Mouse (Mus musculus): ENCODE data around the gene Gm47985.

Gene Gm47985

DNA sequence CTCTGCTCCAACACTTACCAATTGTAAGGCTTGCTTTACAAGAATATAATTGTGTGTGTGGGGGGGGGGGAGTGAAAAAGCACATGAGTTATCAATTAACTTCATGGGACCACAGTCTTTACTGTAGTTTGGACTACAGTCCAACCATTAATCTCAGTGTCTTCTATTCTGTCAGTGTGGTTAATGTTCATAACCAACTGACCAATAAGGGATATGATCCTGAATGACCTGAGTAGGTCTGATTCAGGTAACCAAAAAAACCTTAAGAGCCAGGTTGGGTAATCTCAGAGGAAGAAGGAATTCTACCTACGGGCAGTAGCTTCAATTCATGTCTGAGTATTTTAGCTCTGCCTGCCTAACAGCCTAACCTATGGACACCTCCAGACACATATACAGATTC is 42.2 kb downstream of the Gm47985 start:
- no peak for DNase-seq

DNA sequence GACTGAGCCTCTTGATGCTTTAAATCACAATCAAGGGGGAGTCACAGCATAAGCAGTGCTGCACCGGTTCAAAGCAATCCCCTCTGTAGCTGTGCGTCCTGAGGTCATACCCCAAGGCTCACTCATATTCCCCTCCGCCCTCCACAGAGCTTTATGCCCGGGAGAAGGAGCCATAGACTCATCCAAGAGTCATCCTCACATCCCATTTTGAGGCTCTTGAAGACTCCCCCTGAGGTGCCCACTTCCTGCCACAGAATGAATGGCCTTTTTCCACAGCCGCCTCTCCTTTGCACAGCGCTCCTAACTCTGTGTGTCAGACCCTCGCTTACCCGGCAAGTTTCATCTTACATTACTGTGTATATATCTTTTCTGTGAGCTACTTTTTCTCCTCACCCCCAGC is 45.2 kb downstream of the Gm47985 start:
- DNase-seq: no peak

DNA sequence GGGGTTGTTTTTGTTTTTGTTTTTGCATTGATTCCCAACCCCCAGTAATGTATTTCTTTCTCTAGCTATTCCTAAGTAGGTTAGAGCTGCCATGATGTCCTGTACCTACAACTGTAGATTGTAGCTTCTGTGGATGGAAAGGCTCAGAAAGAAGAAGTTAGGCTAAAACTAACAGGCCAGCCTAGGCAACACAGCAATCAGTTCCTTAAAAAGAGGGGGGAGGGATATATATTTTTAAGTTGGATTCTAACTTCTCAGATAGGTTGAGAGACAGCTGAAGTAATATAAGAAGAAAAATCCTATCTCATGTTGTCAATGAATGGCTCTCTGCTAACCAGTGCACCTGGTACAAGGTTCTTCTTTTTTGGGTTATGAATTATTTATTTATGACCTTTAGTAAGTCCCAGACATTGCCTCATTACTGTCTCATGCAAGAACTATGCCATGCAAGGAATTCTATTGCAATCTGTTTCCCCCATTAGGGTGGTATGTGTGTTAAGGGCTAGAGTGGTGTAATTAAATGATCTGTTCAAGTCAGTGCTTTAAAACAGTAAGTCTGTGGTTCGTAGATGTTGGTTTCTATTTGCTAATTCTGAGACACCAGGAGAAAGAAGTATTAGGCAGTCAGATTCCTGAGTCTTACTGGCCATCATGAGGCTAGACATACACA is 46.1 kb downstream of the Gm47985 start:
- no peak for DNase-seq

DNA sequence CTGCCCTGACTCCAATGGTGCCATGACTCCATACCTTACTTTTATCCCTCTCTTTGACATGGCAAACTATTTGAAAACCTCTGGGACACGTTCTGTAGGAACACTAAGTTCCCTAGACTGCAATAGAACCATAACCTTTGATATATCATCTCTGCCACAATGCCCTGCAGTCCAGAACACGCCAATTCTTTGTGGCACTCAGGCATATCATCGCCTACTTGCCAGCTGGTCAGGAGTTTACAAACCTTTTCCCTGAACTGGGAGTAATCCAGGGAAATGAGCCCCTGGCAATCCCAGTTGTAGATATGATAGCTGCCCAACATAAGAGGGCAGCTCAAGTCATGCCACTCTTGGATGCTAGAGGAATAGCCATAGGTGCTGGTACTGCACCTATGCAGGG is 50.0 kb downstream of the Gm47985 start:
- no peak for DNase-seq

DNA sequence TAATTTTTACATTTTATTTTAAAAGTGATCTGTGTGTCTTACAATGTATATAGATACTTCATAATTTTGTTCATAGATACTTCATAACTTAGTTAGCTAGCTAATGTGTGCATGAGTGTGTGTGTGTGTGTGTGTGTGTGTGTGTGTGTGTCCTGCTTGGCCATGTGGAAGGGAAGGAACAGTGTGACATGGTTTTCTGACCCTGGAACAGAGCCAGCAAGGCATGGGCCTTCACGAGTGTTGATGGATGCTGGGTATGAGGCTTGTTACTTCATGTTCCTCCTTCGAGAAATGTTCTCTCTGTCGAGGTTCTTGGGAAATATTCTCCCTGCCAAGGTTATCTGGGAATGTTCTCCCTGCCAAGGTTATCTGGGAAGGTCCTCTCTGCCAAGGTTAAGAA is 51.4 kb downstream of the Gm47985 start:
- DNase-seq: no peak
